Mouse (Mus musculus) macrophage (primary cell): Measurements from ENCODE around the gene Mpig6b. TPM values are rescaled to one million over a fixed set of nuclear protein-coding genes. Genes with fewer than 3 reads are reported as not detected.

Experiments used
- H3K27ac ChIP-seq: fragments of 350-480 bp; formaldehyde crosslinking; 2 replicates; pipeline ENCODE4 v1.9.0; 2021
- H3K36me3 ChIP-seq: fragments of 350-480 bp; formaldehyde crosslinking; 2 replicates; pipeline ENCODE4 v1.9.0; 2021; ENCODE audit errors: inconsistent target
- H3K4me3 ChIP-seq: fragments of 350-480 bp; formaldehyde crosslinking; 2 replicates; pipeline ENCODE4 v1.9.0; 2021; ENCODE audit errors: inconsistent target
- H3K79me2 ChIP-seq: fragments of 350-480 bp; formaldehyde crosslinking; 2 replicates; pipeline ENCODE4 v1.9.0; 2021; ENCODE audit errors: inconsistent target
- WGBS: methylation state at CpG from one replicate; pipeline ENCODE4 v1.1.7; 2026; ENCODE audit warnings: inconsistent platforms; ENCODE audit not compliant: missing documents; 5-methylcytosine and 5-hydroxymethylcytosine counted together
- polyA plus RNA-seq: library from polyadenylated mRNA; stranded (reverse); fragments of 250-400 nt; gene quantifications from 3 replicates; pipeline ENCODE4 v1.2.4, GENCODE M21; 2018; ENCODE audit warnings: inconsistent platforms
- total RNA-seq, 78 experiments: library from RNA; depleted of rRNA; stranded (reverse); fragments of 250-400 nt; gene quantifications; 1 replicate in 9 of 78; 2 replicates in 24 of 78; 3 replicates in 43 of 78; 4 replicates in 2 of 78; pipeline ENCODE4 v1.2.4; 2018; ENCODE audit warnings: inconsistent platforms in 56 of 78

The Mpig6b gene
- total RNA-seq (2018; cell fraction: chromatin; rRNA removed), result not detected
- under 1 TPM in 2 of 26 experiments, not detected in 24; 0.09 to 0.14 TPM for total RNA-seq (2018; cell fraction: cytosol; rRNA removed)
- under 1 TPM in 1 of 26 experiments, not detected in 25; 0.56 TPM for total RNA-seq (2018; cell fraction: nucleus; rRNA removed)
- polyA plus RNA-seq, result 0.17 TPM in 1 of 3 replicates, not detected in the others

DNA sequence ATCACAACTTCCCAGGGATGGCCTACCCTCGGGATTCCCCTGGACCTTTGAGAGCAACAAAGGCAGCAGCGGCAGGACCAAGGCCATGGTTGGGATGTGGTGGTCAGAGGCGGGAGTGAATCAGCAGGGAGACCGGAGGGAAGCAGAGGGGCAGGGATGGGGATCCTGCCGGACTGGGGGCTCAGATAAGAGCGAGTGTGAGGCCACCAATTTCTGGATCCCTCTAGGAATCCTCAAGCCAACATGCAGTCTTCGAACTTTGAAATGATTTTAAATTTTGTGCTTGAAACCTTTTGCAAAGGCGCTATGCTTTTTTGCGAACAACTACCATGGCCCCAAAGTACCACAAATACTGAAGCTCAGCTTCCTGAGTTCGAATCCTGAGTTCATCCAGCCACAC is at the start of gene Mpig6b:
TSS of gene Mpig6b (minus strand) at position 101 of the 400 bp plus-strand sequence.
- no peak within 1 kb of the TSS for H3K27ac ChIP-seq
- no peaks in the 10 kb centered on the region for H3K79me2 ChIP-seq
- H3K36me3 ChIP-seq, result no peaks in the 10 kb centered on the region
- WGBS, result 82% methylated on average over 8 of the region's 10 CpGs
- H3K4me3 ChIP-seq, result peak within 1 kb of the TSS; percentile 10; the same call in 1 of the 2 replicates

DNA sequence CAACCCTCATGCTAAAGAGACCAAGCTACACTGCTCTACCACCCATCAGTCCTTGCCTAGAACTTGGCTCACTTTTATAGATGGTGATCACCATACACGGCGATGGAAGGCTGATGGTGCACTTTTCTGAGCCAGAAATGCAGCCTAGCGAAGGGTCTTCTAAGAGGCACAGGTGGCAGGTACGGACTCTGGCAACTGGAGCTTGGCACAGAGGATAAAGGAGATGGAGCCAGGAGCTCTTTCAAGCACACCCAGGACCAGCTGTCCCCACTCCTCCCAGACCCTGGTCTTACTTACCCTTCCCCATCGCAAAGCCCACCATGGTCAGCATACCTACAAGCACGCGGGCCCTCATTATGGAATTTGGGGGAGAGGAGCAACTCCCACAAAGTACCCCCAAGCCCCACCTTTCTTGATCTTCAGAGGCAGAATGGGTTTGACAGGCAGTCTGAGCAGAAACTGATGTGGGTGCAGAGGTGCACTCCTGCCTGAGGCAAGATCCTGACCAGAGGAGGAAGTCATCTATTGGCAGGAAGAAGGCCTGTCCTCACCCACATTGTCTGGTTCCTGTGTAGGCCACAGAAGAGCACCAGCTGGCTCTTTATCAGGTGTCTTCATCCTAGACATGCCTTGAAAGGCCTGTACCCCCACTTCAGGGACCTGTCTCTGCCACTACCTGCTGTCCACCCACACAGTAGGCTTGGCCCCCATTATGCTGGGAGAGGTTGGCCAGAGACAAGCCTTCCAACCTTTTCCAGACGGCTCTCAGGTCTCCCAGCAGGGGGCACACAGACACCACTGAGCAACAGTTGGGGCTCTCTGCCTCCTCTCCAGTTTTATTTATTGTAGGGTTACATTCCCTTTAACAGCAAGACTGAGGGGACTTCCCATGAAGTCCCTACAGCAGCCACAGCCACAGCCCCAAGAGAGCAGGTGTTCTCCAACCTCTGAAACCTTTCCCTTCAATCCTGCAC is 49.3 kb upstream of the Mpig6b start, which contains the start of gene Ly6g5b:
TSS of gene Ly6g5b (minus strand) at position 383 of the 974 bp plus-strand sequence.
- Histone ChIP-seq H3K4me3 (no peak within 1 kb of the TSS), H3K79me2 (peaks cover 16% of the 10 kb centered on the region), H3K36me3 (peaks cover 36% of the 10 kb centered on the region), H3K27ac (no peak within 1 kb of the TSS)
- 78% methylated on average over 4 of the region's 8 CpGs for WGBS

DNA sequence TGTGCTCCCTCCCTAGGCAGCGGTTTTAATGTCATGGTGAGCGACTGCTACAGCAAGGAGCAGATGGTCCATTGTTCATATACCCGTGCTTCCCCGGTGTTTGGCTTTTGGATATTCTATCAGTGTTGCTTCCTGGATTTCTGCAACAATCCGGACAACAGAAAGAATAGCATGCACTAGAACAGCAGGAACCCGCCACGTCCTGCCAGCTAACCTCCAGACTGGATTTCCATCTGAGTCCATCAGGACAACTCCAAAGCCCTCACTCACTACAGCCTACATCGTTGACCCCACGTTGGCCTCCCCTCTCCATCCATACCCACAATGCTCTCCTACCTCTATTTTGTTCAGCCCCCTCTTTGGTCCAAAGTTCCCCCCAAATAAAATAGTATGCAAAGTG is 45.8 kb upstream of the Mpig6b start:
- Histone ChIP-seq H3K4me3 (no peak overlapping the region), H3K79me2 (no peaks in the 10 kb centered on the region), H3K27ac (no peak overlapping the region), H3K36me3 (peaks cover 20% of the 10 kb centered on the region; the same call in 1 of the 2 replicates)
- WGBS, result 80% methylated on average over 9 of the region's 9 CpGs

DNA sequence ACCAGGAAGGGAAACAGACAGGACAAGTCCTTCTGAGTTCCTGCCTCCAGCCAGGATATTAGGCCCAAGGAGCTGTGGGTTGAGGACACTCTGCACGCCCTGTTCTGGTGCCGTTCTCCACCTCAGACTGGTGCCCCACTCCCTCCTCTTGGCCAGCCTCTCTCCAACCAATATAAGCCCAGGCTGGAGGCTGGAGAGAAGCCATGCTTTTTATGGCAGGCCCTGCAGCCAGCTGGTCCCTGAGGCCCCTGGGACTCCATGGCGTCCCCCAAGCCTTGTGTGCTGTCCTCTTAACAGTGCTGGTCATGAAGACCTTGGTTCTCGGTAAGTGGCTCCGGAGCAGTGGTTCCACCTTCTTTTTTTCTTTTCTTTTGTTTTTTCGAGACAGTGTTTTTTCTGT is 42.1 kb upstream of the Mpig6b start, which contains the start of gene Ly6g5c:
TSS of gene Ly6g5c (plus strand) at position 183 of the 400 bp plus-strand sequence.
- Histone ChIP-seq H3K36me3 (peaks cover 3% of the 10 kb centered on the region; the same call in 1 of the 2 replicates), H3K27ac (no peak within 1 kb of the TSS), H3K4me3 (no peak within 1 kb of the TSS), H3K79me2 (no peaks in the 10 kb centered on the region)
- 90% methylated on average over 6 of the region's 6 CpGs for WGBS

DNA sequence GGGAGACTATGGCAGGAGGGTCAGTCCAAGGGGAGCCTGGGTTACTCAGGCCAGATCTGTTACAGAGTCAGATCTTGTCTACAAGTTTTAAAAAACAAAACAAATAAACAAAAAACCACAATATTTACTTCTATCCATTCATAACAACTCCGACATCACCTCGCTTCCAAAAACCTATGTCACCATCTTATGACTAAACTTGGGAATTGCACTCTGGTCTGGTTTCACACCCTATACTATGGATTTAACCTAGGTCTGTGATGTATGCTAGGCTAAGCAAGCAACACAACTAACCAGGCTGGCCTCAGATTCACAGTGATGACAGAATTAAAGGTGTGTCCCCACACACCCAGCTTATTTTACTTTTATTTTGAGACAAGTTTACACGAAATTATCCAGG is 40.5 kb upstream of the Mpig6b start:
- 96% methylated on average over 3 of the region's 3 CpGs for WGBS
- peaks cover 19% of the 10 kb centered on the region for H3K36me3 ChIP-seq

DNA sequence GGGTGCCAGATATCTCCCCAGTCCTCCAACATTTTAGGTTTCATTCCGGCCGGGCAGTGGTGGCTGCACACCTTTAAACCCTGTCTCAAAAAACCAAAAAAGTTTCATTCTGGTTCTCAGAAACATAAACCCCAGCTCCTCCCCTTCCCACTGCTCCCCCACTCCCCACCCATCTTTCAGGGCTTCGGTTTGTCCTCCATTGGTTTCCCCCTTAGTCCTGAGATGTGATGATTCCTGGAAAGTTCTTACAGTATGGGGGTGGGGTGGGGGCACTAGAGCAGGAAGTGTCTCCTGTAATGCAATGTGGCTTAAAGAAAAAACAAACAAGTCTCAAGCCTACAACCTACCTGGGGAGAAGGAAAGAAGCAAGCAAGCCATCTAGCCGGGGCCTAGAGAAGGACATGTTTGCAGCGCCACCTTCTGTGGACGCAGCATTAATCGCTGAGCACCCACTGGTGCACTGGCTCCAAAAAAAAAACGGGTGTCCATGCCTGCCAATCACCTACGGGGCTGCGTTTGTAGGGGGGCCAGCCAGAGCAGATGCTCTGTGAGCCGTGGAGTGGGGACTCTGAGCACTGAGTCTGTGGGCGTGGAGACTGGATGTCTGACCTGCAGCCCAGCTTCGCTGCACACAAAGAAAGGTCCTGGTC is 39.9 kb upstream of the Mpig6b start:
- Histone ChIP-seq H3K79me2 (no peaks in the 10 kb centered on the region), H3K4me3 (no peak overlapping the region), H3K36me3 (peaks cover 26% of the 10 kb centered on the region), H3K27ac (no peak overlapping the region)
- WGBS, result 39% methylated on average over 13 of the region's 13 CpGs

More for the DNA sequence above, 40.5 kb upstream of the Mpig6b start:
- no peak overlapping the region for H3K4me3 ChIP-seq
- no peak overlapping the region for H3K27ac ChIP-seq
- H3K79me2 ChIP-seq, result no peaks in the 10 kb centered on the region

DNA sequence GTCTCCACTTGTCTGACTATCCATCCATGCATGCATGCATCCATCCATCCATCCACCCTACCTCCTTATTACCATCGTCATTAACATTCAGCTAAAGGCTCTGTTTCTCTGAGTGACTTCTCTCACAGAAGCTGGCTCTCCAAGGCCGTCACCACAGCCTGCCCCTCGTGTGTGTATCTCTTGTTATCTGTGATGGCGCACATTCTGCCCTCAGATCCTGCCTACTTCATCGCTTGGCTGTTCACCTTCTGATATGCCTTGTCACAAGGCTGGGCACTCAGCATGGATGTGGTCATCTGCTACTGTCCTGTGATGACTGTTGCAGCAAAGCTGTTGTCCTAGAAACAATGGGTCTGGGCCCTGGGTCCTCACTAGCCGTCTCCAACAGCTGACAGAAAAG is 38.8 kb upstream of the Mpig6b start:
- 89% methylated on average over 5 of the region's 6 CpGs for WGBS
- peaks cover 34% of the 10 kb centered on the region for H3K36me3 ChIP-seq
- no peak overlapping the region for H3K4me3 ChIP-seq
- H3K79me2 ChIP-seq, result no peaks in the 10 kb centered on the region
- H3K27ac ChIP-seq, result no peak overlapping the region

DNA sequence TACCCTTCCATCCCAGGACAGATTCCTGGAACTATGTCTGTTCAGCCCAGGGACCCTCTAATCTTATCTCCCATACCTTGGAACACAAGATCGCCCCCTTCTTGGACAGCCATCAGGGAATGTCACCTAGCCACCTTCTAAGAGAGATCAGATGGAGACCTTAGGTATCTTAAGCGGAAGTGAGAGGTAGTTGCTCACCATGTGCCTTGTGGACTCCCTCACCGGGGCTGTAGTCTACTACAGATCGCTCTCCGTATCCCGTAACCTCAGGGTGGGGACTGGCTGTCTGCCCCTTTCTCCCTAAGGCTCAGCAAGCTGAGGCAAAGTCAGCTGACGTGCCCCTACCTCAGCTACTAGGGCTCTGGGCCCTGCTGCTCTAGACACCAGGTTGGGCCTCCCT is 38.1 kb upstream of the Mpig6b start:
- H3K4me3 ChIP-seq, result no peak overlapping the region
- 100% methylated on average over 7 of the region's 7 CpGs for WGBS
- no peaks in the 10 kb centered on the region for H3K79me2 ChIP-seq
- H3K27ac ChIP-seq, result no peak overlapping the region
- peaks cover 41% of the 10 kb centered on the region for H3K36me3 ChIP-seq

DNA sequence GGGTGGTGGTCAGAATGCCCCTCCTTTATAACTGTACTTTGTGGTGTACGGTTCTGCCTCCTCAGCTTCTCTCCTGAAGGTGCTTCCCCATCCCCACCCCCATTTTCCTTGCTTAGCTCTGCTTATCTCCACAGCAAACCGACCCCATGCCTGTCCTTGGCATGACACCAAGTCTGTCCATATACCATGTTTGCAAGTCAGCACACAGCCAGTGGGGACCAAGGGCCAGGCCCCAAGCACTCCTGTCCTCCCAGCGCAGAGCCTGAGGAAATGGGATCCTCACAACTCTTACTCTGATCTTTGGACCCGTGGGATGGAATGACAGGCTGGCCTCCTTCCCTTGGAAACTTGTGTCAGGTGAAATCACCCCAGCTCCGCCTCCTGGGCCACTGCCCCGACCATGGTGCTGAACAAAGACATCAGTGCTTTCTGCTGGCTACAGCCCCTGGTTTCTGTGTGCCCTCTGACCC is 37.3 kb upstream of the Mpig6b start:
- 65% methylated on average over 6 of the region's 6 CpGs for WGBS

DNA sequence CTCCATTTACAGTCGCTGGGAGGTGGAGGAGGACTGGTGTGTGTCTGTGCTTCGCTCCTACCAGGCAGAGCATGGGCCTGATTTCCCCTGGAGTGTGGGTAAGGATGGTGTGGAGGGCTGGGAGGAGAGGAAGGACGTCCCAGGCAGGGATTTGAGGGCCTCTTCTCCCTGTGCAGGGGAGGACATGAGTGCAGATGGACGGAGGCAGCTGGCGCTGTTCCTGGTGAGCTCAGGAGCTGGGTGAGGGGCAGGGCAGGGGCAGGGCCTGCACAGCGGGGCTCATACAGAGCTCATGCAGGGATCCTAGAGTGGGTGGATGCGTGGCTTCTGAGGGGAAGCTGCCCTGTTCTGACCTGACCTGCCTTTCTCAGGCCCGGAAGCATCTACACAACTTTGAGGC is 36.3 kb upstream of the Mpig6b start:
- Histone ChIP-seq H3K27ac (no peak overlapping the region), H3K4me3 (no peak overlapping the region)

More for the DNA sequence above, 37.3 kb upstream of the Mpig6b start:
- Histone ChIP-seq H3K79me2 (no peaks in the 10 kb centered on the region), H3K36me3 (peaks cover 48% of the 10 kb centered on the region), H3K27ac (no peak overlapping the region), H3K4me3 (no peak overlapping the region)

DNA sequence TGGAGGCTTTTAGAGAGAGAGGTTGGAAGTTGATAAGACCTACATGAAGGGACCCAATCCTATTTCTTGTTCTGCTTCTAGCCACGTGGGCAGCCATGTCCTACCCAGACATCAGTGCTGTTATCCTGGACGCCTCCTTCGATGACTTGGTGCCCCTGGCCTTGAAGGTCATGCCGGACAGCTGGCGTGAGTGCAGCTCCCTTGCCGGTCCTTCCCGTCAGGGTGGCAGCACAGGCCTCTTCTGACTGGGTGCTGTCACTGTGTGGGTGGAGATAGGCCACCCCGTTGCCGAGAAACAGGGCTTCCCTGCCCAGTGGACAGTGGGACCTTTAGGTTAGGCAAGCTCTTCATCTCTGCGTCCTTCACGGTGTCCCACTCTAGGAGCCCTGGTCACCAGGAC is 35.2 kb upstream of the Mpig6b start:
- 93% methylated on average over 10 of the region's 11 CpGs for WGBS
- Histone ChIP-seq H3K79me2 (no peaks in the 10 kb centered on the region), H3K4me3 (no peak overlapping the region), H3K36me3 (peaks cover 69% of the 10 kb centered on the region), H3K27ac (no peak overlapping the region)

More for the DNA sequence above, 36.3 kb upstream of the Mpig6b start:
- peaks cover 57% of the 10 kb centered on the region for H3K36me3 ChIP-seq
- 90% methylated on average over 8 of the region's 8 CpGs for WGBS
- no peaks in the 10 kb centered on the region for H3K79me2 ChIP-seq

DNA sequence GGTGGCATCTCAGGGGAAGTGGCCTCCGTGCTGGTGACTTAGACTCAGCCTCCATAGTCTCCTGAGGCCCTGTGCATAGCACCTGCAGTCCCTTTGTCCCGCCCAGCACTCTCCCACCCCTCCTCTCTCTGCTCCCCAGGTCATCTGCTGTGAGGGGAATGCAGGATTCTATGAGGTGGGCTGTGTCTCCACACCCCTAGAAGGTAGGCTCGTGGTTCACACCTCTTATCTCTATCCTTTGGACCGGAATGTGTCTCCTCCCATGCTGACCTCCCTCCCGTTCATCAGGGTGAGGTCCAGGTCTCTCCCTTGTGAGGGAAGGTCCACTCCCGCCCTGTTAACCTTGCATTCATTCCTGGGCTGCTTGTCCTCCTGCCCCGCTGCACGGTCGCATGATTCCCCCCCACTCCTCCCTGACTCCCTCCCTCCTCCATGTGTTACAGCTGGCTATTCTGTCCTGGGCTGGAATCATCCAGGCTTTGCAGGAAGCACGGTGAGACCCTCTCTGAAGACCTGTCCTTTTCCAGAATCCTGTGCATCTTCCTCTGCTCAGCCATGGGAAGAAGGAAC is 34.3 kb upstream of the Mpig6b start:
- WGBS, result 93% methylated on average over 10 of the region's 10 CpGs
- peaks cover 72% of the 10 kb centered on the region for H3K36me3 ChIP-seq
- no peak overlapping the region for H3K27ac ChIP-seq
- no peaks in the 10 kb centered on the region for H3K79me2 ChIP-seq
- no peak overlapping the region for H3K4me3 ChIP-seq

DNA sequence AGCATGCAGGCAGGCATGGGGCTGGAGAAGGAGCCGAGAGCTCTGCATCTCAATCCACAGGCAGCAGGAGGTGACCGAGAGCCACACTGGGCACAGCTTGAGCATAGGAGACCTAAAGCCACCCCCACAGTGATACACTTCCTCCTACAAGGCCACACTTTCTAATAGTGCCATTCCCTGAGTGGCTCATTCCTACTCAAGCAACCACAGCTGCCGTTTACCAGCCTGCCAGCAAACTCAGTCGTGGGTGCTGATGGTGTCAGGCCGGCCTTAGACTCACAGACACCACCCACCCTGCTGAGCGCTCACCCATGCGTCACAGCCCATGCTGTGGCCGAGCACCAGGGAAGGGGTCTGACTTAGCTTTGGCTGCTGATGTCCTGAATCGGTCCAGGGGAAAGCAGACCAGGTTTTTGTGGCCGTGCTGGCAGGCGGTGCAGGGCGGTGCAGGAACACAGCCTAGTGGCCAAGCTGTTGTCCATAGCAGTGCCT is 31.2 kb upstream of the Mpig6b start:
- H3K36me3 ChIP-seq, result peaks cover 80% of the 10 kb centered on the region

DNA sequence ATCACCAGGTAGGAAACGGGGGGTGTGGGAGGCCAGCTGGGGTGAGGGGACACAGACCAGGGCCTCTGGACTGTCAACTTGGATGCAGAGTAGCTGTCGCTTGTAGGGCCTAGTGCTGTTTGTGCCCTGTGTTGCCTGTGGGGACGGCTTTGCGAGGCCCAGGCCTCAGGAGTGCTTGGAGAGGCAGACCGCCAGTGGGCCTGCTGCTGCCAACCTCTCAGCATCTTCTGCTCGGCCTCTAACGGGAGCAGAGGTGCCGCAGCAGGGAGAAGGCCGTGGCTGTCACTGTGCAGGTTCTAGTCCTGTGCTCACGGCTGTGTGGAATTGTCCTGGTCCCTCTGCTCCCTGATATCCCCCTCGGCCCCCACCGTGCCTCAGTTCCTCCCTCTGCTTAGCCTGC is 30.6 kb upstream of the Mpig6b start:
- Histone ChIP-seq H3K36me3 (peaks cover 78% of the 10 kb centered on the region), H3K79me2 (no peaks in the 10 kb centered on the region), H3K27ac (no peak overlapping the region), H3K4me3 (no peak overlapping the region)
- WGBS, result 96% methylated on average over 12 of the region's 12 CpGs

More for the DNA sequence above, 31.2 kb upstream of the Mpig6b start:
- 95% methylated on average over 12 of the region's 12 CpGs for WGBS
- Histone ChIP-seq H3K27ac (no peak overlapping the region), H3K4me3 (no peak overlapping the region), H3K79me2 (no peaks in the 10 kb centered on the region)
